In the genomic region with DNA sequence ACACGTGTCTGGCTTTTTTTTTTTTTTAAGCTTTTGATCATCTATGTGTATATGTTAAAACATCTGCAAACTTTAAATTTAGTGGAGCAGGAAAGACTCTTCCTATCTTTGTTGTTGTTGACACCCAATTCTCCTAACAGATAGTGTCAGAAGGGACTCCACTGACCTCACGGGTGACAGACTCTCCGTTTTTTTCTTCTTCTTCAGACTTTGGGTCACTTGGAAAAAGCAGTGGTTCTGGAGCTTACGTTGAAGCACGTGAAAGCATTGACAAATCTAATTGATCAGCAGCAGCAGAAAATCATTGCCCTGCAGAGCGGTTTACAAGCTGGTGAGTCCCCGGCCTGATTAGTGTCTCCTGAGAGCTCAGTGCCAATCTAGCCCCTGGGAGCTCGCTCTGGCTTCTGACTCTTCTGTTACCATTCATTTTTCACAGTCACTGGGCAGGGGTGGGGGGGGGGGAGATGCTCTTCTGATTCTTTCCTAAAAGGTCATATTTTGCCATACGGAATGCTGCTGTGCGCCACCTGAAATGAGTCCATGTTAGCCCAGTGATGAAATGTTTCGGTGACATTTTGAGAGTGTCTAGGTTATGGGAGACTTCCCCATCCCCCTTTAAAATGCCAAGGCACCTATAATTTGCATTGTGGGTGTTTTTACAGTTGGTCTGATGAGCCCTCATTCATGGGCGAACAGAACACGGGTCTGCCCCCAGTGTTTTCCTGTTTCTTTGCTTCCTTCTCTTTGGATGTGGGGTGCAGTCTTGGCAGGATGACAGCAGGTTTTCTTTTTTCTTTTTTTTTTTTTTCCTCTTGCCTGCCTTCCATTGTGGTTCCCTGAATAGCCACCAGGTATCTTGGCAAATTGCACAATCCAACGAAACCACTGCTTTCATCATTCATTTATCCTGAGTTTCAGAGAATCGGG, we compare ENCODE assay signal across 9 mouse cellular contexts. TPM values are rescaled to one million over a fixed set of nuclear protein-coding genes. Genes with fewer than 3 reads are reported as not detected.
A peak's percentile ranks its signal among the peaks of the same experiment; 100 is the strongest.
DNase-seq lines count a peak whose midpoint lies in the region; ATAC-seq and TF ChIP-seq lines count a peak whose summit lies in the region.
"Had no signal": no experiment of that assay in that cellular context is flagged by ENCODE, and none has a peak within 500 bp of the region (broad histone marks: within the 10 kb centered on the region; RNA-seq: fewer than 3 reads in every experiment).

No protein-coding gene starts in this region.

- no peak for TF ChIP-seq POLR2A in thymus, adult 2 months (IDR thresholded peaks at IDR 0.05; ENCODE audit: control insufficient read depth, extremely low read depth, insufficient read depth, low read length, poor library complexity)

- H3K27ac ChIP-seq in forebrain, embryonic 13.5 days: no peak overlapping the region; the same call in 1 of the 2 replicates
- H3K27ac ChIP-seq in forebrain, embryonic 10.5 days: no peak overlapping the region
- H3K27ac ChIP-seq in lung, embryonic 16.5 days (ENCODE audit: low read length): no peak overlapping the region
- H3K27ac ChIP-seq in thymus, adult 2 months (ENCODE audit: control insufficient read depth, insufficient read depth, low read length): no peak overlapping the region

- no peaks in the 10 kb centered on the region for H3K27me3 ChIP-seq in forebrain, embryonic 13.5 days
- H3K27me3 ChIP-seq in forebrain, embryonic 10.5 days (ENCODE audit: poor library complexity, severe bottlenecking): peaks cover 83% of the 10 kb centered on the region
- H3K27me3 ChIP-seq in lung, embryonic 16.5 days (ENCODE audit: control insufficient read depth, insufficient read depth, low read depth, low read length): no peaks in the 10 kb centered on the region
- no peaks in the 10 kb centered on the region for H3K27me3 ChIP-seq in splenic B cell, adult 2 months (ENCODE audit: control insufficient read depth, insufficient read depth, low read length, poor library complexity, severe bottlenecking)
- H3K27me3 ChIP-seq in thymus, adult 2 months (ENCODE audit: control insufficient read depth, insufficient read depth, low read length): peaks cover 3% of the 10 kb centered on the region

- DNase-seq in forebrain, embryonic 10.5 days (ENCODE audit: extremely low spot score, low spot score): no peak
- no peak for DNase-seq in lung, postnatal 14 days
- DNase-seq in induced T-regulatory cell, adult 2 months (ENCODE audit: low read depth): peak; percentile 58
- DNase-seq in splenic B cell, adult 2 months (ENCODE audit: low read depth, low spot score): peak; percentile 48
- DNase-seq in thymus, adult 2 months: no peak
- DNase-seq: kidney, postnatal 14 days had no signal

- H3K36me3 ChIP-seq in forebrain, embryonic 13.5 days (ENCODE audit: poor library complexity, severe bottlenecking): peaks cover 16% of the 10 kb centered on the region
- H3K36me3 ChIP-seq in forebrain, embryonic 10.5 days (replicated peaks): peaks cover 19% of the 10 kb centered on the region
- peaks cover 3% of the 10 kb centered on the region; the same call in 1 of the 2 replicates for H3K36me3 ChIP-seq in lung, embryonic 16.5 days (ENCODE audit: control insufficient read depth, insufficient read depth, low read length)
- peaks cover 8% of the 10 kb centered on the region for H3K36me3 ChIP-seq in splenic B cell, adult 2 months (ENCODE audit: control insufficient read depth, insufficient read depth, low read length, poor library complexity, severe bottlenecking)
- no peaks in the 10 kb centered on the region for H3K36me3 ChIP-seq in thymus, adult 2 months (ENCODE audit: control insufficient read depth, insufficient read depth, low read length)

- peak overlapping the region; percentile 96 for H3K4me2 ChIP-seq in forebrain, embryonic 13.5 days
- peak overlapping the region; percentile 93 for H3K4me2 ChIP-seq in lung, embryonic 16.5 days (ENCODE audit: low read depth, low read length)

- peaks cover 36% of the 10 kb centered on the region for H3K4me1 ChIP-seq in forebrain, embryonic 13.5 days
- H3K4me1 ChIP-seq in forebrain, embryonic 10.5 days: peaks cover 41% of the 10 kb centered on the region
- peaks cover 11% of the 10 kb centered on the region for H3K4me1 ChIP-seq in lung, embryonic 16.5 days (replicated peaks; ENCODE audit: control insufficient read depth, insufficient read depth, low read length)
- H3K4me1 ChIP-seq in thymus, adult 2 months (replicated peaks; ENCODE audit: control insufficient read depth, insufficient read depth, low read length): peaks cover 19% of the 10 kb centered on the region

- TF ChIP-seq CTCF in thymus, adult 2 months (IDR thresholded peaks at IDR 0.05; ENCODE audit: borderline replicate concordance, control insufficient read depth, extremely low read depth, insufficient read depth, low read length, poor library complexity): no peak

- no peak for ATAC-seq in forebrain, embryonic 13.5 days
- no peak for ATAC-seq in lung, embryonic 16.5 days (ENCODE audit: low read depth)
- ATAC-seq in megakaryocyte progenitor cell, adult 5-6 weeks (replicated peaks; ENCODE audit: poor library complexity): no peak

- WGBS in forebrain, embryonic 13.5 days: 58% methylated on average over 15 of the region's 15 CpGs
- 77% methylated on average over 15 of the region's 15 CpGs for WGBS in forebrain, embryonic 10.5 days
- WGBS in lung, embryonic 16.5 days: 68% methylated on average over 15 of the region's 15 CpGs
- 61% methylated on average over 15 of the region's 15 CpGs for WGBS in thymus, adult 2 months

- H3K9me3 ChIP-seq in forebrain, embryonic 13.5 days (replicated peaks): no peaks in the 10 kb centered on the region
- H3K9me3 ChIP-seq in forebrain, embryonic 10.5 days: no peaks in the 10 kb centered on the region
- no peaks in the 10 kb centered on the region for H3K9me3 ChIP-seq in lung, embryonic 16.5 days (ENCODE audit: control insufficient read depth, low read length)

- peak overlapping the region; percentile 50 for H3K4me3 ChIP-seq in forebrain, embryonic 13.5 days
- no peak overlapping the region for H3K4me3 ChIP-seq in forebrain, embryonic 10.5 days
- H3K4me3 ChIP-seq in lung, embryonic 16.5 days (ENCODE audit: low read length): no peak overlapping the region
- H3K4me3 ChIP-seq in thymus, adult 2 months (ENCODE audit: control insufficient read depth, insufficient read depth, low read length): no peak overlapping the region

- H3K9ac ChIP-seq in forebrain, embryonic 13.5 days: 0 out of 2 replicates have a peak overlapping the region, but pooled peaks have one; percentile 8
- H3K9ac ChIP-seq in lung, embryonic 16.5 days (ENCODE audit: low read length): no peak overlapping the region

RNA-seq across cellular contexts. Expression of a gene that starts 2.1 kb away (rescaled TPM):
- 6.8 and 8.1 TPM in 2 replicates for polyA plus RNA-seq in forebrain, embryonic 13.5 days (2015; fragmentation: Nextera tagmentation; extraction: Ambion mirVana)
- polyA plus RNA-seq in forebrain, embryonic 10.5 days (2016; fragmentation: Nextera tagmentation; extraction: Ambion mirVana): 3.1 and 3.2 TPM in 2 replicates
- 14.8 and 16.2 TPM in 2 replicates for polyA plus RNA-seq in lung, embryonic 16.5 days (2015; fragmentation: Nextera tagmentation; extraction: Ambion mirVana)
- 3.4 and 3.5 TPM in 2 replicates for total RNA-seq in megakaryocyte progenitor cell, adult 5-6 weeks (2015)
- total RNA-seq in megakaryocyte progenitor cell, adult 5-6 weeks (2017): 2.9 and 4.1 TPM in 2 replicates
- polyA plus RNA-seq in thymus, adult 2 months (2012; rRNA removed): 6.2 and 7.9 TPM in 2 replicates

Comparison
In these comparisons a context has a peak if more than half of its experiments do, and no peak if none do; other contexts are left out.
1. DNase-seq: peak in induced T-regulatory cell, adult 2 months (single experiment) and splenic B cell, adult 2 months (single experiment); none in forebrain, embryonic 10.5 days (single experiment), lung, postnatal 14 days (single experiment) and thymus, adult 2 months (single experiment).